12 mouse cellular contexts compared by ENCODE assay signal in genomic region chr7:139544706-139545625, GRCm38 (mm10). TPM values are rescaled to one million over a fixed set of nuclear protein-coding genes. Genes with fewer than 3 reads are reported as not detected.
DNase-seq lines count a peak whose midpoint lies in the region.
"Had no signal": no experiment of that assay in that cellular context is flagged by ENCODE, and none has a peak within 500 bp of the region (broad histone marks: within the 10 kb centered on the region; RNA-seq: fewer than 3 reads in every experiment).

No protein-coding gene starts in this region.

- DNase-seq in right cerebral cortex, adult 18-20 months: peak; percentile 54
- no peak for DNase-seq in right cerebral cortex, postnatal 25 days
- DNase-seq in hindbrain, embryonic 10.5 days (ENCODE audit: low spot score): peak; percentile 40
- peak; percentile 45 for DNase-seq in left cerebral cortex, postnatal 4 days
- DNase-seq in telencephalon, adult 2 months (ENCODE audit: low read depth, low spot score): peak; percentile 79
- no peak for DNase-seq in spleen, postnatal 14 days (ENCODE audit: low spot score in 2 of 2)
- no peak for DNase-seq in ovary, adult 18-20 months (ENCODE audit: low spot score)
- no peak for DNase-seq in thymus, postnatal 10 days (ENCODE audit: low spot score in 2 of 2)
- DNase-seq: cerebellum, postnatal 14 days had no signal

- H3K27ac ChIP-seq in hindbrain, embryonic 10.5 days: peak overlapping the region; percentile 57
- H3K27ac ChIP-seq: limb, embryonic 10.5 days; stomach, embryonic 15.5 days had no signal

- peaks cover 41% of the 10 kb centered on the region for H3K4me1 ChIP-seq in hindbrain, embryonic 10.5 days (replicated peaks)
- H3K4me1 ChIP-seq: stomach, embryonic 15.5 days had no signal

- intact Hi-C loops in left cerebral cortex, postnatal 4 days (cut with DNase I): no loop called here

- no peak overlapping the region; the same call in 1 of the 2 replicates for H3K4me3 ChIP-seq in hindbrain, embryonic 10.5 days
- H3K4me3 ChIP-seq: limb, embryonic 10.5 days; stomach, embryonic 15.5 days had no signal

- no peaks in the 10 kb centered on the region for H3K9me3 ChIP-seq in hindbrain, embryonic 10.5 days
- H3K9me3 ChIP-seq: limb, embryonic 10.5 days; stomach, embryonic 15.5 days had no signal

- H3K27me3 ChIP-seq in hindbrain, embryonic 10.5 days (ENCODE audit: insufficient read depth, poor library complexity, severe bottlenecking): peaks cover 100% of the 10 kb centered on the region
- H3K27me3 ChIP-seq: stomach, embryonic 15.5 days had no signal

- WGBS in hindbrain, embryonic 10.5 days: 61% methylated on average over 12 of the region's 12 CpGs

- 0 out of 2 replicates have a peak, but pooled peaks cover 4% of the 10 kb centered on the region for H3K36me3 ChIP-seq in hindbrain, embryonic 10.5 days
- H3K36me3 ChIP-seq: limb, embryonic 10.5 days had no signal

RNA-seq across cellular contexts. Expression of gene Nkx6-2, which starts 37.6 kb away (rescaled TPM):
- polyA plus RNA-seq in hindbrain, embryonic 10.5 days (2016; fragmentation: Nextera tagmentation; extraction: Ambion mirVana): 35.8 and 36.0 TPM in 2 replicates
- under 1 TPM in 1 of 2 experiments, not detected in 1; 0.48 TPM for total RNA-seq in left cerebral cortex, postnatal 4 days (2021)
- total RNA-seq: monocyte, adult 5-6 weeks had no signal
- polyA plus RNA-seq: limb, embryonic 10.5 days had no signal

Comparison
In these comparisons a context has a peak if more than half of its experiments do, and no peak if none do; other contexts are left out.
1. DNase-seq: peak in right cerebral cortex, adult 18-20 months (single experiment), hindbrain, embryonic 10.5 days (single experiment), left cerebral cortex, postnatal 4 days (single experiment) and telencephalon, adult 2 months (single experiment); none in right cerebral cortex, postnatal 25 days (single experiment), spleen, postnatal 14 days (0 of 2), ovary, adult 18-20 months (single experiment) and thymus, postnatal 10 days (0 of 2).